Mouse (Mus musculus) spleen, embryonic (tissue): ENCODE measurements around the gene Dhx8.

Source experiments
- CTCF ChIA-PET: fragments of 350-600 bp; sonication (Branson Sonifier 250); formaldehyde crosslinking; loops from one replicate; lab custom pipeline; 2022; lab: Charles Lee

Gene Dhx8

GRCm38 (mm10) chr11:101732518-101733440, at the start of gene Dhx8:
Gene Dhx8 (plus strand): TSS chr11:101732919.
- CTCF ChIA-PET: interaction anchor here (0.6 to 1.5 kb wide), 3 partner anchors 74 to 131 kb away, joined by 3 to 7 read pairs (median 3); no protein-coding TSS in a partner anchor

GRCm38 (mm10) chr11:101687351-101688301, 45.1 kb upstream of the Dhx8 start:
- CTCF ChIA-PET: no interaction called here

GRCm38 (mm10) chr11:101689701-101690113, 43.0 kb upstream of the Dhx8 start:
- CTCF ChIA-PET: no interaction called here

GRCm38 (mm10) chr11:101690326-101690725, 42.4 kb upstream of the Dhx8 start:
- CTCF ChIA-PET: no interaction called here

GRCm38 (mm10) chr11:101695906-101696661, 36.6 kb upstream of the Dhx8 start:
- CTCF ChIA-PET: no interaction called here

GRCm38 (mm10) chr11:101697156-101697861, 35.4 kb upstream of the Dhx8 start:
- CTCF ChIA-PET: no interaction called here

- CTCF ChIA-PET: no interaction called here
Observed at GRCm38 (mm10) chr11:101698114-101698513, 34.6 kb upstream of the Dhx8 start.

- CTCF ChIA-PET: no interaction called here
Observed at GRCm38 (mm10) chr11:101699556-101699955, 33.2 kb upstream of the Dhx8 start.

GRCm38 (mm10) chr11:101699991-101700390, 32.7 kb upstream of the Dhx8 start:
- CTCF ChIA-PET: no interaction called here

- CTCF ChIA-PET: no interaction called here
Observed at GRCm38 (mm10) chr11:101700446-101700845, 32.3 kb upstream of the Dhx8 start.

GRCm38 (mm10) chr11:101704081-101704480, 28.6 kb upstream of the Dhx8 start:
- CTCF ChIA-PET: no interaction called here

- CTCF ChIA-PET: no interaction called here
Observed at GRCm38 (mm10) chr11:101706764-101707448, 25.8 kb upstream of the Dhx8 start.

- CTCF ChIA-PET: interaction anchor here (0.6 kb wide), 1 partner anchor 12 kb away, joined by 4 read pairs; no protein-coding TSS in a partner anchor
Observed at GRCm38 (mm10) chr11:101708482-101708881, 24.2 kb upstream of the Dhx8 start.

GRCm38 (mm10) chr11:101712811-101713210, 19.9 kb upstream of the Dhx8 start:
- CTCF ChIA-PET: no interaction called here

GRCm38 (mm10) chr11:101714012-101714411, 18.7 kb upstream of the Dhx8 start:
- CTCF ChIA-PET: no interaction called here

GRCm38 (mm10) chr11:101718324-101718723, 14.4 kb upstream of the Dhx8 start:
- CTCF ChIA-PET: no interaction called here

GRCm38 (mm10) chr11:101719986-101720520, 12.7 kb upstream of the Dhx8 start:
- CTCF ChIA-PET: interaction anchor here (0.7 kb wide), 1 partner anchor 11 kb away, joined by 4 read pairs; no protein-coding TSS in a partner anchor

- CTCF ChIA-PET: no interaction called here
Observed at GRCm38 (mm10) chr11:101725043-101725442, 7.7 kb upstream of the Dhx8 start.

GRCm38 (mm10) chr11:101726765-101727164, 6.0 kb upstream of the Dhx8 start:
- CTCF ChIA-PET: no interaction called here

- CTCF ChIA-PET: no interaction called here
Observed at GRCm38 (mm10) chr11:101729308-101729707, 3.4 kb upstream of the Dhx8 start.
